Mouse (Mus musculus) embryo, embryonic 10 days (tissue): ENCODE data around the gene Sstr4.
A peak's percentile ranks its signal among the peaks of the same experiment; 100 is the strongest.

ENCODE experiments used
- DNase-seq: peaks from one replicate; pipeline ENCODE4 v3.0.0-alpha.2; 2015; ENCODE audit warnings: low spot score

Gene Sstr4

DNA sequence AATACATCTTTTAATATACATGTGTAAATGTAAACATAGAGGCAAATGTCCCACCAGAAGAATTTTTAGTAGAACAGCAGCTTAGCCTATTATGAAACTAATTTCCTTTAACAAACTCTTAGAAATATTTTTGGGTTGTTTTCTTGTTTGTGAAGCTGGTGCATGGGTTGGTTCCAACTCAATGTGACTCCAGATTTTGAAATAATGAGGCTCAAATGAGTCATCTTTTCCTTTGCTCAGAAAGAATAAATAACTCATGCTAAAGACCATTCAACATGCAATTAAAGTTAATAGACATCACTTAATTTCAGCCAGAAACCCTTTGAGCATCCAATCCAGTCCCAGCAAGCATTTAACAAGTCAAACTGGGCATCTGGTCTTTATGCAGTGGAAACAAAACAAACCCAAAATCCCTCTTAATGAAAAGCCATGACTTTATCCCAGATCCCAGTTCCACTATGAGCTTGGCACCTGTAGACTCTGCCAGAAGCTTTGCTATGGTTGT is 33.9 kb downstream of the Sstr4 start:
- DNase-seq: no peak

DNA sequence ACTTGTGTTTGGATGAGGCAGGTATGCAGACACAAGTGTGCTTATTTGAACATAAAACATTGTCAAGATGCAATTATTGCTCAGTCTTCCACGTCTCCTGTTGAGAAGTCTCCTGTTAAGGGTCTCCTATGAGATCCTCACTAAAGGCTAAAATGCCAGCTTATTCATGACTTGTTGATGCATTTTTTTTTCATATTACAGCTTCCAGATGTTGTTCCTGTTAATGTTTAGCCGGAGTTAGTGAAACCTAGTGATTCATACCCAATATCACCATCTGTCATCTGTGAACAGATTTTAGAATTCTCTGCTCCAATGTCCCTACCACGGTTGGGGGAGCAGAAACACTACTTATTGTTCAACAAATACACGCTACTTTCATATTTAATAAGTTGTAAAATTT is 35.8 kb downstream of the Sstr4 start:
- DNase-seq: no peak

DNA sequence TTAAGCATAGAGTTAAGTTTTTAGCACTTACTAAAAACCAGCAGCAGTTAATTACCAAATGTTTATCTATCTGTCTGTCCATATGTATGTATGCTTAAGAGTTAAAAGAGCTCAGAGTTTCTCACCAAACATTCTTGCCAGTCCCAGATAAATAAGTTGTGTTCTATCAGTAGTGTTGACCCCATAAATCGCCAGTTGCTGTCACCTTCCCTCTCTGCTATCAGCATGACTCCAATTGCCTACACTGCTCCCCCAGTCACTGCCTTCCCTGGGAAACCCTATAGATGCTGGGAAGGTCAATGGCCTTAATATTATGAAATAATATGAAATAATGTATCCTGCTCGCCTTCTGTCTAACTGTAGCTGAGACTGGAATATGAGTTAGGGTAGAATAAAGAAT is 37.2 kb downstream of the Sstr4 start:
- DNase-seq: no peak

- DNase-seq: no peak
These were observed 41.1 kb downstream of the Sstr4 start for GRCm38 (mm10) chr2:148436285-148436684.

DNA sequence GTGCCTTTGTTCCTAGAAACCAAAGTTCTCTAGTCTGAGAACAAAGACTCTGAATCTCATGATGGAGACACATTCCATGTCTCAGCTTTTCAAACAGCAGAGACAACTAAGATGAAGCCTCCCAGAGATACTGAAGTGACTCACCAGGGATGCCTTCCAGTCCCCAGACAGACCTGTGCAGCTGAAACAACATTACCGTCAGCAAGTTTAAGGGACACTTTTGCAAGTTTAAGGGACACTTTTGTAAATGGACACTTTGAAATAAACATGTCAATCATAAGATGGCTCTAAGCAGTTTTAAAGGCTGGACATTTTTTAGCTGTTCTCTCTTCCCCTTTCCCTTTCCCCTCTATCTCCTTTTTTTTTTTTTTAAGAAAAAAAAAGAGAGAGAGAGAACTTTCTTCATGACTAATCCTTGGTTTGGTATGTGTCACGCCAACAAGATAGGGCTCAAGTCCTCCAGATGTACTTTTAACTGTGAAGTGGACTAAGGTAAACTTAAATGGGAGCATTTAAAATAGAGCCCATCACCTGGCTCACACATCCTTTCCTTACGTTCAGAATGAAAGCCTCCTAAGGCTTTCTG is 44.6 kb downstream of the Sstr4 start:
- peak; percentile 7 for DNase-seq

DNA sequence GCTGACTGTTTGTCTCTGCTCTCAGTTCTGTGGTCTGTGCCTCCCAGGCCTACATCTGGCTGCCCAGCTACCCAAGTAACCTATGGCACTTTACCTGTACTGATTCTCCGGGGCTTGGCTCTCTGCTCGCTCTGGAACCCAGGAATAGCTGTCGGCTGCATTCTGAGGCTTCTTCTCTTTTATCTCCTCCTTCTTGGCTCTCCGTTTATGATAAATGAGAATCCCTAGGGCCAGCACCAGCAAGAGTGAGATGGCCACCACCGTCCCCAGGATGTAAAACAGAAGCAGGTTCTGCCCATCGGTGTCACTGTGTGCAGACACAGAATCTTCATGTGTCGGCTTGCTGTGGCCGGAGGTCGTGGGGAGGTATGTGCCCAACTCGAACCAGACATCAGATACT is 46.3 kb downstream of the Sstr4 start:
- DNase-seq: no peak

GRCm38 (mm10) chr2:148442172-148442571 is 47.0 kb downstream of the Sstr4 start:
- no peak for DNase-seq

DNA sequence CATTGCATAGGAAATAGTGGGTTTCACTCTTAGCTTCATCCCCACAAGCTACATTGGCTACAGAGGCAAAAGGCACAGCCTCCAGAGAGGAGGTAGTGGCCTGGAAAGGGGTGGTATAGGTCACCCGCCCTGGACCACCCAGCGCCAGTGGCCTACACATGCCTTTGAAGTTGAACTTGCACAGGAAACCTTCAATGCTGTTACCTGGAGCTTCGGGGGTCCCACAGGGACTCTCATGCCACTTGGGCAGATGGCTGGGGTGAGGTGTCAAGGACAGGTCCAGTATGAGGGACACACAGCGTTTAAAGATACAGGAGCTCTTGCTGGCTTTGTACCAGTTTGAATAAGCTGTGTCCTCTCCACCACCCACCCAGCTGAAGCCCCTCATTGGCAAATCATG is 47.6 kb downstream of the Sstr4 start:
- DNase-seq: no peak

DNA sequence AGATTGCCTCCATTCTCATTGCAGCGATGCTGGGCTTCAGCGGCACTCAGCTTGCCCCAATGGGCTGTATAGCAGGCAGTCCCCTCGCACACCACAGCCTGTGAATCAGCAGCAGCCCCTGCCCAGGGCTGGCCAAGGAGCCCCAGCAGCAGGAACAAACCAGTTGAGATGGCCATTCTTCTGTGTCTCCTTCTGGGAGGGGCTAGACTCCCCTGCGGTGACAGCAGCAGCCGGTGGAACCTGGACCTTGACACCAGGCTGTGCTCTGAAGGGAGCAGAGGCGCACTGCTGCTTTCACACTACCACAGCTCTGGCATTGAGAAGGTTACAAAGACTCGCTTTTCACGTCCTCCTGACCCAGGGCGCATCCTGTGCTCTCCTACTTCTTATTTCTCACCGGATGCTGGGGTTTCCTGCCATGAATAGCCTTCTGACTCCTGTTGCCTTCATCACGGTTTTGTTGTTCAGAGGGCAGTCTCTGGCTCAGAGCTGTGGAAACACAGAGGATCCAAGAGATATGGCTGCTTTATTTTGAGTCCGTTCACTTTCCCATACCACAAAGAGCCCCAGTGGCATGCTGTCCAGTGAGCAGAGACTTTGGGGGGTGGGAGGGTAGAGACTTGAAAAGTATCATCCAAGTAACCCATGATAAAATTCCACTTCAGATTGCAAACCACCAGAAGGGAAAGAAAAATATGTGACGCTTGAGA is 48.3 kb downstream of the Sstr4 start, which contains the start of gene Cd93:
Gene Cd93, minus strand, starts transcription at position 315 of the 710 bp plus-strand sequence.
- DNase-seq: peak; percentile 46

GRCm38 (mm10) chr2:148444472-148444871 is 49.3 kb downstream of the Sstr4 start:
- DNase-seq: no peak

- no peak for DNase-seq
These were observed 50.5 kb downstream of the Sstr4 start for GRCm38 (mm10) chr2:148445616-148446015.
